Comparison of ENCODE assay signal across 19 mouse cellular contexts in genomic region chr7:55858836-55859517, GRCm38 (mm10). TPM values are rescaled to one million over a fixed set of nuclear protein-coding genes. Genes with fewer than 3 reads are reported as not detected.
DNase-seq lines count a peak whose midpoint lies in the region; TF ChIP-seq lines count a peak whose summit lies in the region.
"Had no signal": no experiment of that assay in that cellular context is flagged by ENCODE, and none has a peak within 500 bp of the region (broad histone marks: within the 10 kb centered on the region; RNA-seq: fewer than 3 reads in every experiment).

No protein-coding gene starts in this region.

- peak; percentile 27 to 29 for DNase-seq in cerebellum, adult 18-20 months
- no peak for DNase-seq in cerebellum, adult 11 months
- DNase-seq in gastrocnemius, adult 2 months: no peak
- DNase-seq in gastrocnemius, adult 8-10 months (ENCODE audit: low spot score in 2 of 2): no peak
- peak; percentile 53 for DNase-seq in liver, adult 2 months (ENCODE audit: extremely low read depth, low read depth, low spot score)
- no peak for DNase-seq in liver
- DNase-seq in left cerebral cortex, postnatal 10 days (ENCODE audit: extremely low spot score in 1 of 2, low spot score in 2 of 2): no peak
- DNase-seq: heart, postnatal 14 days; kidney, adult 11 months; lung, embryonic 14.5 days; retina, postnatal 1 day; right cerebral cortex, postnatal 4 days; thymus, postnatal 14 days had no signal

- WGBS in liver, adult 2 months: 68% methylated on average over 3 of the region's 3 CpGs
- WGBS in macrophage (ENCODE audit: missing documents): 85% methylated on average over 3 of the region's 3 CpGs

- H3K79me2 ChIP-seq in liver, adult 2 months (ENCODE audit: control insufficient read depth, insufficient read depth, low read length): peaks cover 45% of the 10 kb centered on the region
- H3K79me2 ChIP-seq in macrophage (ENCODE audit: inconsistent target): peaks cover 100% of the 10 kb centered on the region

- H3K4me1 ChIP-seq in liver, adult 2 months (ENCODE audit: control insufficient read depth, insufficient read depth, low read length): peaks cover 15% of the 10 kb centered on the region
- H3K4me1 ChIP-seq: hindbrain, embryonic 13.5 days; midbrain, embryonic 10.5 days had no signal

- peak overlapping the region; percentile 16; the same call in 1 of the 2 replicates for H3K27ac ChIP-seq in gastrocnemius, adult 2 months
- H3K27ac ChIP-seq in liver, adult 2 months (replicated peaks; ENCODE audit: insufficient read depth, low read depth, low read length): no peak overlapping the region
- H3K27ac ChIP-seq in macrophage: peak overlapping the region; percentile 27
- H3K27ac ChIP-seq: embryonic facial prominence, embryonic 13.5 days; hindbrain, embryonic 13.5 days; liver, embryonic 12.5 days; midbrain, embryonic 10.5 days; stomach, postnatal 0 days had no signal

- H3K4me3 ChIP-seq in gastrocnemius, adult 2 months: no peak overlapping the region
- no peak overlapping the region for H3K4me3 ChIP-seq in liver, adult 2 months (ENCODE audit: insufficient read depth, low read depth, low read length)
- no peak overlapping the region for H3K4me3 ChIP-seq in macrophage (ENCODE audit: inconsistent target)
- H3K4me3 ChIP-seq: embryonic facial prominence, embryonic 13.5 days; hindbrain, embryonic 13.5 days; liver, embryonic 12.5 days; midbrain, embryonic 10.5 days had no signal

- no peak overlapping the region for H3K9ac ChIP-seq in liver, adult 2 months (ENCODE audit: low read depth, low read length)
- H3K9ac ChIP-seq: embryonic facial prominence, embryonic 13.5 days; hindbrain, embryonic 13.5 days; liver, embryonic 12.5 days; lung, embryonic 14.5 days had no signal

- no peak for TF ChIP-seq POLR2A in liver, adult 2 months (IDR thresholded peaks at IDR 0.05; ENCODE audit: extremely low read depth, insufficient read depth, low read length)

- TF ChIP-seq CTCF in gastrocnemius, adult 2 months (IDR thresholded peaks at IDR 0.05): no peak
- no peak for TF ChIP-seq CTCF in liver, adult 2 months (IDR thresholded peaks at IDR 0.05; ENCODE audit: low read depth, low read length)

- intact Hi-C loops in gastrocnemius, adult 2 months (cut with DNase I): no loop called here
- intact Hi-C loops in left cerebral cortex, postnatal 10 days (cut with DNase I): no loop called here

- H3K27me3 ChIP-seq in liver, adult 2 months (ENCODE audit: control insufficient read depth, insufficient read depth, low read length): no peaks in the 10 kb centered on the region
- H3K27me3 ChIP-seq: embryonic facial prominence, embryonic 13.5 days; hindbrain, embryonic 13.5 days; liver, embryonic 12.5 days had no signal

- peaks cover 3% of the 10 kb centered on the region; the same call in 1 of the 2 replicates for H3K36me3 ChIP-seq in liver, adult 2 months (ENCODE audit: control insufficient read depth, insufficient read depth, low read length)
- H3K36me3 ChIP-seq in macrophage (ENCODE audit: inconsistent target): no peaks in the 10 kb centered on the region
- H3K36me3 ChIP-seq: hindbrain, embryonic 13.5 days; liver, embryonic 12.5 days had no signal

RNA-seq across cellular contexts. Expression of gene Cyfip1, which starts 17.4 kb away (rescaled TPM):
- total RNA-seq in gastrocnemius, adult 2 months (2021): 10 to 100 TPM; 18.6 to 27.2 TPM
- total RNA-seq in gastrocnemius, adult 8-10 months (2022): 10 to 100 TPM; 16.8 to 18.0 (median 17.4) TPM
- 44.8 and 45.0 TPM in 2 replicates for total RNA-seq in liver, adult 2 months (2014; rRNA removed)
- 14.0 and 17.3 TPM in 2 replicates for polyA plus RNA-seq in liver, adult 2 months (2012; rRNA removed)
- 100 to 1,000 TPM; 148 to 762 (median 285) TPM for total RNA-seq in macrophage (2018; cell fraction: chromatin; rRNA removed)
- 100 to 1,000 TPM in 25 of 26 experiments, 10 to 100 TPM in 1; 99.8 to 224 (median 153) TPM for total RNA-seq in macrophage (2018; cell fraction: cytosol; rRNA removed)
- total RNA-seq in macrophage (2018; cell fraction: nucleus; rRNA removed): 100 to 1,000 TPM; 116 to 365 (median 254) TPM
- polyA plus RNA-seq in macrophage (2018): 87.4 to 196 TPM (median 94.6 TPM) in 3 replicates
- 10 to 100 TPM; 70.0 to 70.8 TPM for total RNA-seq in left cerebral cortex, postnatal 10 days (2021)

Comparison
In these comparisons a context has a peak if more than half of its experiments do, and no peak if none do; other contexts are left out.
1. DNase-seq: peak in cerebellum, adult 18-20 months (2 of 2) and liver, adult 2 months (single experiment); none in cerebellum, adult 11 months (single experiment), gastrocnemius, adult 2 months (single experiment), gastrocnemius, adult 8-10 months (0 of 2), liver (single experiment) and left cerebral cortex, postnatal 10 days (0 of 2).